Mouse (Mus musculus) E14TG2a.4 (cell line): ENCODE measurements around the gene Ldah.

ENCODE experiments used
- CTCF ChIP-seq: conservative IDR thresholded peaks from 2 replicates; pipeline ENCODE4 v1.5.1; 2014; ENCODE audit warnings: low read length
- NANOG ChIP-seq: IDR thresholded peaks from 2 replicates; pipeline ENCODE4 v1.6.1; 2014; ENCODE audit warnings: borderline replicate concordance, low read length, mixed read lengths
- POU5F1 ChIP-seq: IDR thresholded peaks from 2 replicates; pipeline ENCODE4 v1.6.1; 2014; ENCODE audit warnings: low read length, borderline replicate concordance

GRCm38 (mm10) chr12:8291157-8291853 is 83.4 kb downstream of the Ldah start:
- TF ChIP-seq CTCF, result no peak
- no peak for TF ChIP-seq NANOG
- TF ChIP-seq POU5F1, result no peak
